Mouse (Mus musculus) embryo, embryonic 11.5 days (tissue): Measurements from ENCODE around the gene Prdx3.
"Not testable (repeated sequence)": the region's sequence is repeated elsewhere in the genome, so short reads cannot be mapped to it uniquely, and the experiment has no call there.

Source experiments
- DNase-seq: peaks from one replicate; pipeline ENCODE4 v3.0.0-alpha.2; 2012; ENCODE audit warnings: low read depth, low spot score

Gene Prdx3

GRCm38 (mm10) chr19:60866169-60866568, 8.2 kb downstream of the Prdx3 start:
- DNase-seq = not testable (repeated sequence)

DNA sequence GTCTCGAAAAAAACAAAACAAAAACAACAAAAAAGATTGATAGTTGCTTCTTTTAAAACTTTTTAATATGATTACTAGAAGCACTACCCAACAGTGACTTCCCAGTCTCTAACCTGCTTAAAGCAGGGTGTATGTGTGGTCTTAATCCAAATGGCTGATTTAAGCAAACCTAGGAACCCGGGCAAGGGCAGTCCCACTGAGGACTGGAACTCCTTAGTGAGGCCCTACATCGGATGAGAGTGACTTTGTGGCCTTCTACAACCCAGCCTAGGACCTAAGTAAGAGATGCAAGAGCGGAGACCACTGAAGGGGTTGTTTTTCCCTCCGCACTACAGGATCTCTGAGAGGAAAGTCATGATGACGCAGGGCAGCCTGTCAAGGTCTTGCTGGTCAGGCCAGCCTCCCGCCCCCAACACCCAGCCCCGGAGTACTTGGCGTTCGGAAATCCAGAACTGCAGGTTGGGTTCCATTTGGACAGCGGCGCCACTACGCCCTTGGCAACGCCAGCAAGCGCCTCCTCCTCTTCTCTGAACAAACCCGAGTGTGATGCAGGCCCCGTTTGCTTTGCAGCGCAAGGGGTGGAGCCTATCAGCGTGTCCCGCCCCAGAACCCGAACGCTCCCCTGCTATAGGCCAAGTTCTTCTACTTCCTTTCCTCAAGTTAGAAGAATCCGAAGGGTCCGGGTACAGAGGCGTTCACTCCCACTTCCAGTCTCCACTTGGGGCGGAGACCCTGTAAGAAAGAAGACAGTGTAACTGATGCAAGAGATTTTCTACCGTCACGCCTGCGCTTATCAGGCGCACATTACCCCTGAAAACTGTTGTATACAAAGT, 13.3 kb downstream of the Prdx3 start, which contains the start of gene Sfxn4:
Sfxn4 (minus strand) TSS at position 612 of the 833 bp plus-strand sequence.
- peak; percentile 85 for DNase-seq

DNA sequence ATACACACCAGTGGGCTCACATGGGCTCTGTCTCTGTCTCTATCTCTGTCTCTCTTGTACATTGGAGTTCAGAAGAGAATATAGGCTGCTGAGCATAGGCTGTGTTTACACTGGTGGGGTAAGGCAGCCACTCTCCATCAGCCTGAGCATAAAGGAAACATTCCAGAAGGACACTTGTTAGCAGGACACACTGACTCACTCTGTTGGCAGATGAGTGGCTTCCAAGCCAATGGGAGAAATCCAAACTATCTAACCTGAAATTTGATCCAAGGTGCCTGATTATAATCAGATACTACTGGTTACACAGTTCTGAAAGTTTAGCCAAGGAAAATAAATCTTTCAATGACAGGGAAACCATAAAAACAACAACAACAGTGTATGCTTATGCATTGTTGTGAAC, 28.6 kb downstream of the Prdx3 start:
- DNase-seq = no peak

GRCm38 (mm10) chr19:60843324-60843723, 31.0 kb downstream of the Prdx3 start:
- no peak for DNase-seq

- peak; percentile 48 for DNase-seq
These were observed 36.6 kb downstream of the Prdx3 start for GRCm38 (mm10) chr19:60837747-60838146.

DNA sequence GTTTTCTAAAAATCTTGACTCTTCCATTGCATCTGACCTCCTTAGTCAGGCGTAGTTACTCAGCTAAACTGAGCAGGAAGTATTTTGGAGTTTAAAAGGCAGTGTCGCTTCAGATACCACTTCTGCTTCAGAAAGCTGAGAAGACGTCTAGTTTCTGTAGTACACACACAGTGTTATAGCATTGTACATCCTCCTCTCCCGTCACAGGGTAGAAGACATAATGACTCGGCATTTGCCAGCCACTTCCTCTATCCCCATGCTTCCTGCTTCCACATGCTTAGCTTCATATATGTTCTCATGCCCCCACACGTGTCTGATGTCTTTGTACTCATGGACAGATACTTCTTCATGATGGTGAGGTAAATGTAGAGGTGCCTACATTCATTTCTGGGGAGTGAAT, 55.7 kb downstream of the Prdx3 start:
- DNase-seq = no peak
